Comparison of ENCODE assay signal across 8 mouse cellular contexts in genomic region chr8:94702844-94703813, GRCm38 (mm10). TPM values are rescaled to one million over a fixed set of nuclear protein-coding genes. Genes with fewer than 3 reads are reported as not detected.
DNase-seq lines count a peak whose midpoint lies in the region; ATAC-seq and TF ChIP-seq lines count a peak whose summit lies in the region.

No protein-coding gene starts in this region.

- peak overlapping the region; percentile 65 for H3K4me2 ChIP-seq in embryonic facial prominence, embryonic 14.5 days (ENCODE audit: low read depth, low read length)
- H3K4me2 ChIP-seq in limb, embryonic 15.5 days, result peak overlapping the region; percentile 50
- peak overlapping the region; percentile 43 for H3K4me2 ChIP-seq in midbrain, postnatal 0 days (ENCODE audit: low read depth, low read length, poor library complexity, severe bottlenecking)

- H3K27me3 ChIP-seq in embryonic facial prominence, embryonic 14.5 days (replicated peaks; ENCODE audit: control insufficient read depth, insufficient read depth, low read length), result 0 out of 2 replicates have a peak, but pooled peaks cover under 1% of the 10 kb centered on the region
- H3K27me3 ChIP-seq in limb, embryonic 15.5 days, result peaks cover 7% of the 10 kb centered on the region; the same call in 1 of the 2 replicates
- no peaks in the 10 kb centered on the region for H3K27me3 ChIP-seq in midbrain, postnatal 0 days (ENCODE audit: insufficient read depth, low read length)

- no peaks in the 10 kb centered on the region for H3K4me1 ChIP-seq in embryonic facial prominence, embryonic 14.5 days (ENCODE audit: control insufficient read depth, insufficient read depth, low read length)
- H3K4me1 ChIP-seq in limb, embryonic 15.5 days, result peaks cover 3% of the 10 kb centered on the region; the same call in 1 of the 2 replicates
- H3K4me1 ChIP-seq in midbrain, postnatal 0 days (ENCODE audit: insufficient read depth, low read length), result 0 out of 2 replicates have a peak, but pooled peaks cover 2% of the 10 kb centered on the region

- H3K36me3 ChIP-seq in embryonic facial prominence, embryonic 14.5 days (ENCODE audit: control insufficient read depth, insufficient read depth, low read length), result no peaks in the 10 kb centered on the region
- no peaks in the 10 kb centered on the region for H3K36me3 ChIP-seq in limb, embryonic 15.5 days
- H3K36me3 ChIP-seq in midbrain, postnatal 0 days (ENCODE audit: insufficient read depth, low read length), result no peaks in the 10 kb centered on the region

- no peaks in the 10 kb centered on the region for H3K9me3 ChIP-seq in embryonic facial prominence, embryonic 14.5 days (ENCODE audit: control insufficient read depth, low read length)
- H3K9me3 ChIP-seq in limb, embryonic 15.5 days, result no peaks in the 10 kb centered on the region
- no peaks in the 10 kb centered on the region for H3K9me3 ChIP-seq in midbrain, postnatal 0 days (ENCODE audit: low read length)

- H3K27ac ChIP-seq in embryonic facial prominence, embryonic 14.5 days (replicated peaks; ENCODE audit: low read depth, low read length), result peak overlapping the region; percentile 58; the same call in 1 of the 2 replicates
- 0 out of 2 replicates have a peak overlapping the region, but pooled peaks have one; percentile 9 for H3K27ac ChIP-seq in limb, embryonic 15.5 days
- peak overlapping the region; percentile 87 for H3K27ac ChIP-seq in midbrain, postnatal 0 days (ENCODE audit: low read depth, low read length)

- peak overlapping the region; percentile 55 for H3K4me3 ChIP-seq in embryonic facial prominence, embryonic 14.5 days (ENCODE audit: low read depth, low read length)
- peak overlapping the region; percentile 51 for H3K4me3 ChIP-seq in limb, embryonic 15.5 days
- peak overlapping the region; percentile 44 for H3K4me3 ChIP-seq in midbrain, postnatal 0 days (ENCODE audit: low read depth, low read length)

- ATAC-seq in embryonic facial prominence, embryonic 14.5 days (ENCODE audit: low read depth), result peak; percentile 86
- peak; percentile 80 for ATAC-seq in limb, embryonic 15.5 days (ENCODE audit: insufficient number of reproducible peaks, low FRiP score, low TSS enrichment, low read depth)
- ATAC-seq in midbrain, postnatal 0 days (ENCODE audit: low FRiP score), result peak; percentile 75

- DNase-seq in A20 (ENCODE audit: low read depth, low spot score), result peak; percentile 92
- DNase-seq in adrenal gland, postnatal 4 days (ENCODE audit: low spot score in 2 of 2), result peak; percentile 29 to 57
- peak; percentile 94 for DNase-seq in embryonic facial prominence, embryonic 14.5 days (ENCODE audit: low spot score)
- peak; percentile 72 to 83 for DNase-seq in heart, adult 9 months (ENCODE audit: low spot score in 2 of 2)
- DNase-seq in kidney, adult 9 months, result peak; percentile 89
- peak; percentile 91 for DNase-seq in midbrain, postnatal 0 days (ENCODE audit: low spot score)
- peak; percentile 78 to 87 for DNase-seq in spleen, postnatal 4 days (ENCODE audit: low spot score in 2 of 2)

- peak overlapping the region; percentile 61 for H3K9ac ChIP-seq in embryonic facial prominence, embryonic 14.5 days (ENCODE audit: low read depth, low read length)
- no peak overlapping the region for H3K9ac ChIP-seq in limb, embryonic 15.5 days
- H3K9ac ChIP-seq in midbrain, postnatal 0 days (replicated peaks; ENCODE audit: low read length, poor library complexity, severe bottlenecking), result peak overlapping the region; percentile 59

- 0% methylated on average over 35 of the region's 35 CpGs for WGBS in embryonic facial prominence, embryonic 14.5 days
- under 1% methylated on average over 35 of the region's 35 CpGs for WGBS in limb, embryonic 15.5 days
- under 1% methylated on average over 35 of the region's 35 CpGs for WGBS in midbrain, postnatal 0 days

- peak; percentile 90 for TF ChIP-seq CTCF in midbrain, postnatal 0 days (IDR thresholded peaks at IDR 0.05)

RNA-seq across cellular contexts. Expression of gene Pllp, which starts 7.1 kb away (rescaled TPM):
- 1 to 10 TPM; 3.3 to 4.1 TPM for total RNA-seq in adrenal gland, postnatal 4 days (2021)
- polyA plus RNA-seq in embryonic facial prominence, embryonic 14.5 days (2014; fragmentation: Nextera tagmentation; extraction: Ambion mirVana), result 4.6 and 8.1 TPM in 2 replicates
- 17.3 and 18.9 TPM in 2 replicates for polyA plus RNA-seq in limb, embryonic 15.5 days (2015; fragmentation: Nextera tagmentation; extraction: Ambion mirVana)
- 8.4 and 9.8 TPM in 2 replicates for total RNA-seq in midbrain, postnatal 0 days (2014; rRNA removed)
- polyA plus RNA-seq in midbrain, postnatal 0 days (2015; fragmentation: Nextera tagmentation; extraction: Ambion mirVana), result 8.6 and 10.5 TPM in 2 replicates

RNA-seq across cellular contexts. Expression of gene Arl2bp, which starts 36.7 kb away (rescaled TPM):
- 100 to 1,000 TPM; 101 to 111 TPM for total RNA-seq in adrenal gland, postnatal 4 days (2021)
- 54.5 and 59.0 TPM in 2 replicates for polyA plus RNA-seq in embryonic facial prominence, embryonic 14.5 days (2014; fragmentation: Nextera tagmentation; extraction: Ambion mirVana)
- 99.7 and 106 TPM in 2 replicates for polyA plus RNA-seq in limb, embryonic 15.5 days (2015; fragmentation: Nextera tagmentation; extraction: Ambion mirVana)
- 146 and 246 TPM in 2 replicates for total RNA-seq in midbrain, postnatal 0 days (2014; rRNA removed)
- polyA plus RNA-seq in midbrain, postnatal 0 days (2015; fragmentation: Nextera tagmentation; extraction: Ambion mirVana), result 180 and 187 TPM in 2 replicates

RNA-seq across cellular contexts. Expression of gene Ccl22, which starts 42.3 kb away (rescaled TPM):
- total RNA-seq in adrenal gland, postnatal 4 days (2021), result under 1 TPM; 0.25 to 0.31 TPM
- polyA plus RNA-seq in embryonic facial prominence, embryonic 14.5 days (2014; fragmentation: Nextera tagmentation; extraction: Ambion mirVana), result not detected in 2 replicates
- polyA plus RNA-seq in limb, embryonic 15.5 days (2015; fragmentation: Nextera tagmentation; extraction: Ambion mirVana), result not detected in 2 replicates
- not detected in 2 replicates for total RNA-seq in midbrain, postnatal 0 days (2014; rRNA removed)
- not detected in 2 replicates for polyA plus RNA-seq in midbrain, postnatal 0 days (2015; fragmentation: Nextera tagmentation; extraction: Ambion mirVana)

Comparison
In these comparisons a context has a peak if more than half of its experiments do, and no peak if none do; other contexts are left out.
1. Peak in every context shown above with its lines: DNase-seq, ATAC-seq, H3K4me3 ChIP-seq and H3K27ac ChIP-seq.
2. DNase-seq: peak in every context shown above with its lines; median percentile 94 in embryonic facial prominence, embryonic 14.5 days; 92 in A20; 91 in midbrain, postnatal 0 days; 89 in kidney, adult 9 months; 82 in spleen, postnatal 4 days; 78 in heart, adult 9 months; 43 in adrenal gland, postnatal 4 days.
3. H3K27ac ChIP-seq: peak in every context shown above with its lines; median percentile 87 in midbrain, postnatal 0 days; 58 in embryonic facial prominence, embryonic 14.5 days; 9 in limb, embryonic 15.5 days.